Mouse (Mus musculus) myocyte (in vitro differentiated cells): ENCODE data around the gene Eid3. TPM values are rescaled to one million over a fixed set of nuclear protein-coding genes. Genes with fewer than 3 reads are reported as not detected.
A peak's percentile ranks its signal among the peaks of the same experiment; 100 is the strongest.

Source experiments
- H3K27me3 ChIP-seq: one replicate; pipeline ENCODE4 v1.6.1; 2011; ENCODE audit not compliant: control insufficient read depth, insufficient read depth, insufficient read length
- H3K36me3 ChIP-seq: one replicate; pipeline ENCODE4 v1.6.1; 2011; ENCODE audit not compliant: control insufficient read depth, insufficient read depth
- H3K4me2 ChIP-seq: one replicate; pipeline ENCODE4 v1.6.1; 2011; ENCODE audit warnings: low read depth, control low read depth
- H3K4me3 ChIP-seq: one replicate; pipeline ENCODE4 v1.5.1; 2011; ENCODE audit warnings: mild to moderate bottlenecking, control low read depth, moderate library complexity
- H3K79me2 ChIP-seq: one replicate; pipeline ENCODE4 v1.6.1; 2011; ENCODE audit not compliant: control insufficient read depth, insufficient read depth
- H3ac ChIP-seq: one replicate; pipeline ENCODE4 v1.6.1; 2011; ENCODE audit not compliant: control insufficient read depth, insufficient read length
- CEBPB ChIP-seq: IDR thresholded peaks from 2 replicates; pipeline ENCODE4 v1.6.1; 2011; ENCODE audit warnings: mild to moderate bottlenecking, moderate library complexity; ENCODE audit not compliant: poor library complexity, insufficient read depth, severe bottlenecking
- E2F4 ChIP-seq: IDR thresholded peaks from one replicate; pipeline ENCODE4 v1.6.1; 2011; ENCODE audit warnings: mild to moderate bottlenecking, control low read depth, moderate library complexity; ENCODE audit not compliant: insufficient read depth
- MAX ChIP-seq: IDR thresholded peaks from one replicate; pipeline ENCODE4 v1.6.1; 2011; ENCODE audit warnings: low read depth, mild to moderate bottlenecking, control low read depth
- MYOD1 ChIP-seq, 3 experiments: IDR thresholded peaks; one replicate each; pipeline ENCODE4 v1.6.1; 2011; ENCODE audit warnings: control low read depth in 2 of 3, low read depth in 2 of 3, mild to moderate bottlenecking in 2 of 3, moderate library complexity in 1 of 3; ENCODE audit not compliant: insufficient read length in 2 of 3, control insufficient read depth in 1 of 3
- MYOG ChIP-seq, 3 experiments: IDR thresholded peaks; one replicate each; pipeline ENCODE4 v1.6.1; 2011; ENCODE audit warnings: control low read depth in 2 of 3, low read depth in 2 of 3, mild to moderate bottlenecking in 2 of 3; ENCODE audit not compliant: insufficient read length in 2 of 3, control insufficient read depth in 1 of 3, insufficient read depth in 1 of 3
- POLR2A ChIP-seq: IDR thresholded peaks from one replicate; pipeline ENCODE4 v1.6.1; 2011; ENCODE audit warnings: low read depth, mild to moderate bottlenecking, control low read depth, moderate library complexity; ENCODE audit not compliant: insufficient read length
- POLR2AphosphoS2 ChIP-seq: IDR thresholded peaks from one replicate; pipeline ENCODE4 v1.6.1; 2011; ENCODE audit warnings: low read depth, control low read depth; ENCODE audit not compliant: insufficient read length
- REST ChIP-seq: IDR thresholded peaks from one replicate; pipeline ENCODE4 v1.6.1; 2011; ENCODE audit warnings: mild to moderate bottlenecking, control low read depth, moderate library complexity; ENCODE audit not compliant: insufficient read depth, insufficient read length
- SRF ChIP-seq: IDR thresholded peaks from one replicate; pipeline ENCODE4 v1.6.1; 2011; ENCODE audit warnings: low read depth; ENCODE audit not compliant: control insufficient read depth, insufficient read length
- TCF12 ChIP-seq: IDR thresholded peaks from one replicate; pipeline ENCODE4 v1.6.1; 2011; ENCODE audit warnings: mild to moderate bottlenecking, control low read depth; ENCODE audit not compliant: poor library complexity, insufficient read depth, severe bottlenecking
- TCF3 ChIP-seq: IDR thresholded peaks from one replicate; pipeline ENCODE4 v1.6.1; 2011; ENCODE audit warnings: low read depth, control low read depth; ENCODE audit not compliant: insufficient read length
- USF1 ChIP-seq: IDR thresholded peaks from one replicate; pipeline ENCODE4 v1.6.1; 2011; ENCODE audit warnings: low read depth, mild to moderate bottlenecking, control low read depth, moderate library complexity
- polyA plus RNA-seq: library from polyadenylated mRNA; unstranded; fragments of >200 nt; fragmentation: generic; extraction: Trizol; gene quantifications from one replicate; pipeline ENCODE4 v1.2.1, GENCODE M21; 2012; ENCODE audit warnings: missing spikeins

Eid3 gene
- polyA plus RNA-seq, 1 experiment = 0.43 TPM

- H3K79me2 ChIP-seq = no peaks in the 10 kb centered on the region
- H3K4me3 ChIP-seq = no peak overlapping the region
- no peak overlapping the region for H3K4me2 ChIP-seq
- H3ac ChIP-seq = no peak overlapping the region
- no peaks in the 10 kb centered on the region for H3K27me3 ChIP-seq
- H3K36me3 ChIP-seq = no peaks in the 10 kb centered on the region
- no peak for TF ChIP-seq POLR2A
- TF ChIP-seq SRF = no peak
- no peak for TF ChIP-seq MYOD1 (IDR thresholded peaks at IDR 0.05; ENCODE audit: control insufficient read depth in 1 of 3, insufficient read length in 2 of 3, low read depth in 2 of 3)
- TF ChIP-seq CEBPB = no peak
- TF ChIP-seq POLR2AphosphoS2 = no peak
- TF ChIP-seq USF1 = no peak
- no peak for TF ChIP-seq E2F4
- TF ChIP-seq MYOG (IDR thresholded peaks at IDR 0.05; ENCODE audit: control insufficient read depth in 1 of 3, insufficient read depth in 1 of 3, insufficient read length in 2 of 3, low read depth in 2 of 3) = no peak
- TF ChIP-seq REST = no peak
- TF ChIP-seq MAX = no peak
- no peak for TF ChIP-seq TCF12
- TF ChIP-seq TCF3 = no peak
Observed at GRCm38 (mm10) chr10:82823779-82824177, 42.6 kb upstream of the Eid3 start.

- Histone ChIP-seq H3K27me3 (no peaks in the 10 kb centered on the region), H3K4me2 (no peak overlapping the region), H3K36me3 (no peaks in the 10 kb centered on the region), H3ac (no peak overlapping the region), H3K4me3 (no peak overlapping the region), H3K79me2 (no peaks in the 10 kb centered on the region)
- peak; percentile 38 for TF ChIP-seq USF1
- no peak for TF ChIP-seq REST
Observed at GRCm38 (mm10) chr10:82824541-82824940, 41.9 kb upstream of the Eid3 start.

GRCm38 (mm10) chr10:82826516-82826915, 39.9 kb upstream of the Eid3 start:
- Histone ChIP-seq H3K27me3 (no peaks in the 10 kb centered on the region), H3ac (no peak overlapping the region), H3K4me3 (no peak overlapping the region), H3K4me2 (no peak overlapping the region), H3K79me2 (no peaks in the 10 kb centered on the region), H3K36me3 (no peaks in the 10 kb centered on the region)
- no peak for TF ChIP-seq POLR2AphosphoS2
- no peak for TF ChIP-seq TCF3
- no peak for TF ChIP-seq SRF
- no peak for TF ChIP-seq E2F4
- TF ChIP-seq MYOD1 (IDR thresholded peaks at IDR 0.05; ENCODE audit: control insufficient read depth in 1 of 3, insufficient read length in 2 of 3, low read depth in 2 of 3) = no peak

- H3ac ChIP-seq = no peak within 1 kb of the TSS
- no peak within 1 kb of the TSS for H3K4me3 ChIP-seq
- H3K27me3 ChIP-seq = no peaks in the 10 kb centered on the region
- no peaks in the 10 kb centered on the region for H3K36me3 ChIP-seq
- no peaks in the 10 kb centered on the region for H3K79me2 ChIP-seq
- TF ChIP-seq MYOD1 (IDR thresholded peaks at IDR 0.05; ENCODE audit: control insufficient read depth in 1 of 3, insufficient read length in 2 of 3, low read depth in 2 of 3) (peak; percentile 61 to 93 (median 91)), SRF (no peak), USF1 (no peak), MYOG (IDR thresholded peaks at IDR 0.05; ENCODE audit: control insufficient read depth in 1 of 3, insufficient read depth in 1 of 3, insufficient read length in 2 of 3, low read depth in 2 of 3) (peak in 1 of 3 experiments; percentile 64), TCF12 (peak; percentile 22), TCF3 (peak; percentile 12)
- peak within 1 kb of the TSS; percentile 31 for H3K4me2 ChIP-seq
Observed at GRCm38 (mm10) chr10:82833926-82834325, 32.5 kb upstream of the Eid3 start, which contains the start of gene Txnrd1. Gene Txnrd1, plus strand, starts transcription at chr10:82833951.

GRCm38 (mm10) chr10:82835898-82836297, 30.5 kb upstream of the Eid3 start:
- no peaks in the 10 kb centered on the region for H3K27me3 ChIP-seq
- no peak overlapping the region for H3K4me3 ChIP-seq
- H3K79me2 ChIP-seq = no peaks in the 10 kb centered on the region
- H3K4me2 ChIP-seq = no peak overlapping the region
- no peak overlapping the region for H3ac ChIP-seq
- H3K36me3 ChIP-seq = no peaks in the 10 kb centered on the region
- TF ChIP-seq TCF3 = no peak
- TF ChIP-seq TCF12 = no peak
- no peak for TF ChIP-seq MAX
- TF ChIP-seq POLR2A = no peak
- no peak for TF ChIP-seq POLR2AphosphoS2
- no peak for TF ChIP-seq SRF
- TF ChIP-seq MYOD1 (IDR thresholded peaks at IDR 0.05; ENCODE audit: control insufficient read depth in 1 of 3, insufficient read length in 2 of 3, low read depth in 2 of 3) = no peak
- TF ChIP-seq E2F4 = no peak
- TF ChIP-seq MYOG (IDR thresholded peaks at IDR 0.05; ENCODE audit: control insufficient read depth in 1 of 3, insufficient read depth in 1 of 3, insufficient read length in 2 of 3, low read depth in 2 of 3) = no peak
- TF ChIP-seq CEBPB = no peak
- TF ChIP-seq REST = no peak
- TF ChIP-seq USF1 = no peak
